In the genomic region with DNA sequence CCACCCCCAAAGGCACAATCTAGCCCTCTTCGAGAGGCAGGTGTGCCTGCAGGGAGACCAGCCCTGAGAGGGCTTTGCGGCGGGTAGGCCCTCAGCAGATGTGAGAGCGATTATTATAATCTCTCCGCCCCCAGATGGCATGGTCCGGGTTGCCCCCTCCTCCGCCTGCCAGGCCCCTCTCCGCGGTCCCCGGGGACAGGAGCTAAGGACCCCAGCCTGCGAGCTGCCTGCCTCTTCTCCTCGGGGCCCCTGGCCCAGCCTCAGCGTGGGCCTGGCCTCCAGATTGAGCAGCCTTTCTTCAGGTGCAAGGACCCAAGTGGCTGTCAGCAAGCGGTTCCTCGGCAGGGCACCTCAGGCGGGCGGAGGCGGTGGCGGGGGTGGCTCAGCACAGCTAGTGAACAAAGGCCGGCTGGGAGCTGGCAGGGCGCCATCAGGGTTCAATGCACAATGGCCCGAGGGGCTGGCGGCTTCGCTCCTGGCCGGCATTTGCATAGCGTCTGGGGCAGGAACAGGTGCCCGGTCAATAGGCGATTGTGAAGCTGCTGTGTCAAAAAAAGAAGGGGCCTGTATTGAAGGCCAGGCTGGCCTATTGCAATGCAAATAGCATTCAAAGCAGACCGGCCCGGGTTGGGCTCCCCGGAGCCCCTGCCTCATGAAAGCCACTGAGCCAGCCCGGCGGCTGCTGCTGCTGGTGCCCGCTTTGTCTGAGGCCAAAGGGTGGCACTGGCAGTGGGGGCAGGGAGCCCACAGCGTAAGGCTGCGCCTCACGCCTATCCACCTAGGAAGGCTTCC, we compare ENCODE assay signal across 8 mouse cellular contexts.
DNase-seq lines count a peak whose midpoint lies in the region; ATAC-seq lines count a peak whose summit lies in the region.

No protein-coding gene starts in this region.

- DNase-seq in MN1 (ENCODE audit: low spot score), result peak; percentile 84
- peak; percentile 65 for DNase-seq in cerebellum, adult 8-10 months
- peak; percentile 76 to 84 for DNase-seq in frontal cortex, adult 2 months (ENCODE audit: extremely low spot score in 1 of 2, low spot score in 1 of 2)
- peak; percentile 84 for DNase-seq in left cerebral cortex, adult 11 months (ENCODE audit: low spot score)
- peak; percentile 87 for DNase-seq in lung, postnatal 10 days
- DNase-seq in right cerebral cortex, postnatal 10 days (ENCODE audit: low spot score in 2 of 2), result peak; percentile 94

- H3K27me3 ChIP-seq in hindbrain, embryonic 15.5 days, result no peaks in the 10 kb centered on the region

- peak overlapping the region; percentile 25 for H3K9ac ChIP-seq in hindbrain, embryonic 15.5 days

- H3K4me1 ChIP-seq in hindbrain, embryonic 15.5 days (replicated peaks), result peaks cover 37% of the 10 kb centered on the region

- 6% methylated on average over 37 of the region's 37 CpGs for WGBS in hindbrain, embryonic 15.5 days

- ATAC-seq in hindbrain, embryonic 15.5 days (ENCODE audit: low FRiP score, low read depth), result peak; percentile 91
- no peak for ATAC-seq in inflammation-experienced regulatory T-cells, adult 6 months

- no peaks in the 10 kb centered on the region for H3K36me3 ChIP-seq in hindbrain, embryonic 15.5 days

- peak overlapping the region; percentile 76 for H3K27ac ChIP-seq in hindbrain, embryonic 15.5 days (replicated peaks)

- peak overlapping the region; percentile 42 for H3K4me2 ChIP-seq in hindbrain, embryonic 15.5 days

- H3K4me3 ChIP-seq in hindbrain, embryonic 15.5 days, result no peak overlapping the region

- no peaks in the 10 kb centered on the region for H3K9me3 ChIP-seq in hindbrain, embryonic 15.5 days
